7 mouse cellular contexts compared by ENCODE assay signal in genomic region chr14:36866966-36867700, GRCm38 (mm10).
A peak's percentile ranks its signal among the peaks of the same experiment; 100 is the strongest.
DNase-seq lines count a peak whose midpoint lies in the region; ATAC-seq and TF ChIP-seq lines count a peak whose summit lies in the region.

No protein-coding gene starts in this region.

- WGBS in forebrain, embryonic 14.5 days: 19% methylated on average over 6 of the region's 6 CpGs
- 18% methylated on average over 6 of the region's 6 CpGs for WGBS in kidney, postnatal 0 days

- no peak overlapping the region for H3K9ac ChIP-seq in forebrain, embryonic 14.5 days (ENCODE audit: low read length)
- H3K9ac ChIP-seq in kidney, postnatal 0 days (ENCODE audit: low read depth, low read length): no peak overlapping the region

- DNase-seq in 416B (ENCODE audit: low read depth): peak; percentile 83
- DNase-seq in c-Kit-negative CD71-positive TER-119-positive erythroid progenitor cells, embryonic 14.5 days (ENCODE audit: low read depth, low spot score): peak; percentile 15
- peak; percentile 89 for DNase-seq in forebrain, embryonic 14.5 days (ENCODE audit: low spot score)
- DNase-seq in kidney, postnatal 0 days (ENCODE audit: low spot score): peak; percentile 90
- DNase-seq in lung, adult 18-20 months: peak; percentile 25 to 69
- DNase-seq in right cerebral cortex, postnatal 10 days (ENCODE audit: low spot score in 2 of 2): peak; percentile 76 to 80

- peaks cover 2% of the 10 kb centered on the region; the same call in 1 of the 2 replicates for H3K4me1 ChIP-seq in forebrain, embryonic 14.5 days (ENCODE audit: control insufficient read depth, insufficient read depth, low read length)
- H3K4me1 ChIP-seq in kidney, postnatal 0 days (replicated peaks; ENCODE audit: insufficient read depth, low read length): 0 out of 2 replicates have a peak, but pooled peaks cover 3% of the 10 kb centered on the region

- no peaks in the 10 kb centered on the region for H3K36me3 ChIP-seq in forebrain, embryonic 14.5 days (ENCODE audit: control insufficient read depth, insufficient read depth, low read length)
- no peaks in the 10 kb centered on the region for H3K36me3 ChIP-seq in kidney, postnatal 0 days (ENCODE audit: insufficient read depth, low read length)

- H3K4me2 ChIP-seq in forebrain, embryonic 14.5 days (ENCODE audit: low read length): no peak overlapping the region
- H3K4me2 ChIP-seq in kidney, postnatal 0 days (ENCODE audit: low read length): no peak overlapping the region

- no peak overlapping the region for H3K27ac ChIP-seq in forebrain, embryonic 14.5 days (ENCODE audit: low read depth, low read length)
- H3K27ac ChIP-seq in kidney, postnatal 0 days: no peak overlapping the region

- TF ChIP-seq CTCF in kidney, postnatal 0 days (IDR thresholded peaks at IDR 0.05; ENCODE audit: low read depth): peak; percentile 90

- ATAC-seq in CD4-positive, CD25-positive, alpha-beta regulatory T cell, adult 4 months: peak; percentile 53
- ATAC-seq in forebrain, embryonic 14.5 days: no peak
- no peak for ATAC-seq in kidney, postnatal 0 days (replicated peaks; ENCODE audit: low FRiP score, low read depth)

- no peaks in the 10 kb centered on the region for H3K9me3 ChIP-seq in forebrain, embryonic 14.5 days (replicated peaks; ENCODE audit: control insufficient read depth, low read length)
- H3K9me3 ChIP-seq in kidney, postnatal 0 days (replicated peaks; ENCODE audit: low read length): no peaks in the 10 kb centered on the region

- no peak overlapping the region for H3K4me3 ChIP-seq in forebrain, embryonic 14.5 days (ENCODE audit: low read depth, low read length)
- no peak overlapping the region for H3K4me3 ChIP-seq in kidney, postnatal 0 days (replicated peaks; ENCODE audit: low read depth, low read length)

- no peaks in the 10 kb centered on the region for H3K27me3 ChIP-seq in forebrain, embryonic 14.5 days (replicated peaks; ENCODE audit: control insufficient read depth, insufficient read depth, low read length)
- no peaks in the 10 kb centered on the region for H3K27me3 ChIP-seq in kidney, postnatal 0 days (ENCODE audit: insufficient read depth, low read length)

Comparison
In these comparisons a context has a peak if more than half of its experiments do, and no peak if none do; other contexts are left out.
1. DNase-seq: peak in every context shown above with its lines; median percentile 90 in kidney, postnatal 0 days; 89 in forebrain, embryonic 14.5 days; 83 in 416B; 78 in right cerebral cortex, postnatal 10 days; 47 in lung, adult 18-20 months; 15 in c-Kit-negative CD71-positive TER-119-positive erythroid progenitor cells, embryonic 14.5 days.